Mouse (Mus musculus) urinary bladder, postnatal 25 days (tissue): Measurements from ENCODE around the gene Ssc4d.

Source experiments
- DNase-seq: peaks from one replicate; pipeline ENCODE4 v3.0.0; 2022; ENCODE audit warnings: low spot score

The Ssc4d gene

GRCm38 (mm10) chr5:135975893-135976668 is 1.8 kb upstream of the Ssc4d start:
- DNase-seq = no peak

GRCm38 (mm10) chr5:135971876-135972275 is 2.5 kb downstream of the Ssc4d start:
- no peak for DNase-seq

- no peak for DNase-seq
Measured at GRCm38 (mm10) chr5:135970247-135970646, 4.1 kb downstream of the Ssc4d start.

GRCm38 (mm10) chr5:135968781-135969180 is 5.5 kb downstream of the Ssc4d start:
- peak; percentile 48 for DNase-seq

- DNase-seq = no peak
Measured at GRCm38 (mm10) chr5:135966866-135967265, 7.5 kb downstream of the Ssc4d start.

GRCm38 (mm10) chr5:135965501-135965930 is 8.8 kb downstream of the Ssc4d start:
- DNase-seq = peak; percentile 37

- DNase-seq = no peak
Measured at GRCm38 (mm10) chr5:135963280-135963627, 11.1 kb downstream of the Ssc4d start.

- DNase-seq = peak; percentile 93
Measured at GRCm38 (mm10) chr5:135962492-135963279, 11.6 kb downstream of the Ssc4d start.

- DNase-seq = no peak
Measured at GRCm38 (mm10) chr5:135962125-135962491, 12.2 kb downstream of the Ssc4d start.

- DNase-seq = no peak
Measured at GRCm38 (mm10) chr5:135960909-135961635, 13.3 kb downstream of the Ssc4d start.

GRCm38 (mm10) chr5:135959911-135960310 is 14.4 kb downstream of the Ssc4d start:
- no peak for DNase-seq

- no peak for DNase-seq
Measured at GRCm38 (mm10) chr5:135958367-135958766, 16.0 kb downstream of the Ssc4d start.

GRCm38 (mm10) chr5:135957207-135957974 is 16.9 kb downstream of the Ssc4d start:
- DNase-seq = peak; percentile 78

- no peak for DNase-seq
Measured at GRCm38 (mm10) chr5:135956300-135957206, 17.8 kb downstream of the Ssc4d start.

GRCm38 (mm10) chr5:135952830-135953229 is 21.5 kb downstream of the Ssc4d start:
- DNase-seq = no peak

GRCm38 (mm10) chr5:135951660-135952059 is 22.7 kb downstream of the Ssc4d start:
- DNase-seq = no peak

GRCm38 (mm10) chr5:135950710-135951412 is 23.5 kb downstream of the Ssc4d start:
- DNase-seq = no peak

GRCm38 (mm10) chr5:135946621-135947020 is 27.7 kb downstream of the Ssc4d start:
- DNase-seq = no peak

GRCm38 (mm10) chr5:135945916-135946408 is 28.4 kb downstream of the Ssc4d start:
- no peak for DNase-seq

GRCm38 (mm10) chr5:135942710-135943109 is 31.6 kb downstream of the Ssc4d start:
- no peak for DNase-seq
